Mouse (Mus musculus) intestine, embryonic 15.5 days (tissue): ENCODE data around the gene Eif4e3. TPM values are rescaled to one million over a fixed set of nuclear protein-coding genes. Genes with fewer than 3 reads are reported as not detected.

ENCODE experiments used
- ATAC-seq: fragments of 200-750 bp; cut with Nextera tagmentation; 2 replicates; pipeline ENCODE4 v1.8.0; 2017; ENCODE audit warnings: moderate TSS enrichment, moderate library complexity
- H3K27ac ChIP-seq: fragments of 300-500 bp; sonication (generic); 2 replicates; pipeline ENCODE4 v1.5.1; 2015; ENCODE audit warnings: mild to moderate bottlenecking, inconsistent platforms
- H3K27me3 ChIP-seq: fragments of 300-500 bp; sonication (generic); replicated peaks from 2 replicates; pipeline ENCODE4 v1.6.1; 2015; ENCODE audit warnings: inconsistent platforms
- H3K36me3 ChIP-seq: fragments of 300-500 bp; sonication (generic); 2 replicates; pipeline ENCODE4 v1.6.1; 2015; ENCODE audit warnings: inconsistent platforms
- H3K4me1 ChIP-seq: fragments of 300-500 bp; sonication (generic); replicated peaks from 2 replicates; pipeline ENCODE4 v1.6.1; 2015; ENCODE audit warnings: inconsistent platforms
- H3K4me2 ChIP-seq: fragments of 300-500 bp; sonication (generic); replicated peaks from 2 replicates; pipeline ENCODE4 v1.6.1; 2015; ENCODE audit warnings: mild to moderate bottlenecking, inconsistent platforms
- H3K4me3 ChIP-seq: fragments of 300-500 bp; sonication (generic); replicated peaks from 2 replicates; pipeline ENCODE4 v1.5.1; 2015; ENCODE audit warnings: inconsistent platforms
- H3K9ac ChIP-seq: fragments of 300-500 bp; sonication (generic); 2 replicates; pipeline ENCODE4 v1.6.1; 2015; ENCODE audit warnings: inconsistent platforms
- H3K9me3 ChIP-seq: fragments of 300-500 bp; sonication (generic); 2 replicates; pipeline ENCODE4 v1.6.1; 2016; ENCODE audit warnings: inconsistent platforms
- WGBS: fragments of 180-500 bp; shearing (Covaris S2); methylation state at CpG from one replicate; pipeline ENCODE4 v1.1.7; 2015; 5-methylcytosine and 5-hydroxymethylcytosine counted together
- polyA plus RNA-seq: library from polyadenylated mRNA; unstranded; fragments of >200 nt; fragmentation: Nextera tagmentation; extraction: Ambion mirVana; gene quantifications from 2 replicates; pipeline ENCODE4 v1.2.1, GENCODE M21; 2015

Gene Eif4e3
- polyA plus RNA-seq, 1 experiment from 2014 or later: 12.3 TPM

DNA sequence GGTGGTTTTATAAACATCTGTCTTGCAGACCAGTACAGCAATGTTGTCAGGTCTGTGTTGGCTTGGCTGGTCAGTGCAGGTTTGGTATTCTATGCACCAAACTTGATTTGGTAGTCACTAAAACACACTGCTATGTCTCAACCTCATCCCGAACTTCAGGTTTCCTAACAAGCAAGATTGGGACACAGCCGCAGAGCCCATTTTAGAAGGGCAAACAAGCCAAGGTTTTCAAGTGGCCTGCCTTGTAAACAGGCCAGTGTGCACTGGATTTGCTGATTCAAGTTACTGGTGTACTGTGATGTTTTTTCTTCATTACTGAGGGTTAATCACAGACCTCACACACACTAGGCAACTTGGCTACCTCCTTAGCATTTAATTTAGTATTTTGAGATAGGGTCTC is 10.5 kb downstream of the Eif4e3 start:
- Histone ChIP-seq H3K27me3 (no peaks in the 10 kb centered on the region), H3K4me3 (no peak overlapping the region), H3K36me3 (no peaks in the 10 kb centered on the region), H3K27ac (no peak overlapping the region), H3K9ac (no peak overlapping the region), H3K4me1 (no peaks in the 10 kb centered on the region), H3K9me3 (no peaks in the 10 kb centered on the region), H3K4me2 (no peak overlapping the region)
- no peak for ATAC-seq
- 82% methylated on average over 2 of the region's 2 CpGs for WGBS

DNA sequence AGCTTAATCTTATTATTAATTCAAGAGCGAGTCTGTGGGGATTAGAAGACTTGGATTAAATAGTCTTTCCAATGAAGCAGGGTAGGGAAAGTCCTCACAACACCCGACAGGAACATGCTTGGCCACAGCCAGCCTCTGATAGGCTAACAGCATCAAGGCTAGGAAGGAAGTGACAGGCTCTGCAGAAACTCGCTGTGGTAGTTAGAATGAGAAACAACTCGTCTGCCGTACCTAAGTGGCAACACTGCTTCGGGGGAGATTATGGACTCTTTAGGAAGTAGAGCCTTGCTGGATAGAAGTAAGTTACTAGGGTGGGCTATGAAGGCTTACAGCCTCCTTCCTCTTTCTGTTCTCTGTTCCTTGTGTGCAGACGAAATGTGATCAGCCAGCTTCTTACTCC is 11.1 kb downstream of the Eif4e3 start:
- H3K27me3 ChIP-seq: no peaks in the 10 kb centered on the region
- no peak overlapping the region for H3K4me2 ChIP-seq
- H3K4me3 ChIP-seq: no peak overlapping the region
- H3K36me3 ChIP-seq: no peaks in the 10 kb centered on the region
- no peak overlapping the region for H3K9ac ChIP-seq
- no peaks in the 10 kb centered on the region for H3K9me3 ChIP-seq
- WGBS: 51% methylated on average over 7 of the region's 7 CpGs
- ATAC-seq: no peak
- no peak overlapping the region for H3K27ac ChIP-seq
- H3K4me1 ChIP-seq: no peaks in the 10 kb centered on the region

DNA sequence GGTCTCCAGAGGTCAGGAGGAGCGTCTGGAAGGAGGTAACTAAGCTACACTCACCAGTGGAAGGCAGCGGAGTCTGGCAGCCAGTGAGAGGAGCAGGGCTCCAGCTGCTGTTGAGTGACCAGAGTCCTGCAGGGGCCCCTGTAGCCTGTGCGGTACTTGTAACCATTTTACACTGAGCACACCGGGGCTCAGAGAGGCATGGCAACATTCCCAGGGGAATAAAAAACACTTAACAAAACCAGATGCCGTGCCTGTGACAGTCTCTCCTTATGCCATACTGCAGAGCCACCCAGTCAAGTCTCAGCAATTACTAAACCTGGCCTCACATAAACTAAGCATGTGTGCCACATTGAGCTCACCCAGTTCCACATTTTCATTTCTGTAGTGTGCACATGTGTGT is 12.2 kb downstream of the Eif4e3 start:
- Histone ChIP-seq H3K4me1 (no peaks in the 10 kb centered on the region), H3K9ac (no peak overlapping the region), H3K4me3 (no peak overlapping the region), H3K27me3 (no peaks in the 10 kb centered on the region), H3K4me2 (no peak overlapping the region), H3K9me3 (no peaks in the 10 kb centered on the region), H3K27ac (no peak overlapping the region), H3K36me3 (no peaks in the 10 kb centered on the region)
- no peak for ATAC-seq
- 63% methylated on average over 5 of the region's 5 CpGs for WGBS

DNA sequence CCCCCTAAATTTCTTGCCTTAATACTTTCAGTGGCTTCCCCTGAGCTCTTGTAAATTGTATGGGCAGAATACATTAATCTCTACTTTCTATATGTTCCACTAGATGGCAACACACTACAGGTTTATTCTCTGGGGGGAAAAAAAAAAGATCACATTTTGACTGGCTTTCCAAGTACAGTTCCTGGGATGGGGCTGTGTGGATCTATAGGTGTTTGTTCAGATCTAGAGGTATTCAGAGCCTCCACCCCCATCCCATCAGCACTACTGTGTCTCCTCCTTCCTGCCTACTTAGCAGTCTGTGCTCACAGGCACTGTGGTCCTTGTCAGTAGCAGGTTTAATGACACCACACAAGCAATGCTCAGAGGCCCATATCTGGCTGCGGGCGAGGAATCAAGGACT is 14.2 kb downstream of the Eif4e3 start:
- Histone ChIP-seq H3K9ac (no peak overlapping the region), H3K9me3 (no peaks in the 10 kb centered on the region), H3K36me3 (no peaks in the 10 kb centered on the region), H3K4me2 (no peak overlapping the region), H3K4me3 (no peak overlapping the region), H3K27ac (no peak overlapping the region), H3K4me1 (no peaks in the 10 kb centered on the region), H3K27me3 (no peaks in the 10 kb centered on the region)
- 77% methylated on average over 2 of the region's 2 CpGs for WGBS
- no peak for ATAC-seq

DNA sequence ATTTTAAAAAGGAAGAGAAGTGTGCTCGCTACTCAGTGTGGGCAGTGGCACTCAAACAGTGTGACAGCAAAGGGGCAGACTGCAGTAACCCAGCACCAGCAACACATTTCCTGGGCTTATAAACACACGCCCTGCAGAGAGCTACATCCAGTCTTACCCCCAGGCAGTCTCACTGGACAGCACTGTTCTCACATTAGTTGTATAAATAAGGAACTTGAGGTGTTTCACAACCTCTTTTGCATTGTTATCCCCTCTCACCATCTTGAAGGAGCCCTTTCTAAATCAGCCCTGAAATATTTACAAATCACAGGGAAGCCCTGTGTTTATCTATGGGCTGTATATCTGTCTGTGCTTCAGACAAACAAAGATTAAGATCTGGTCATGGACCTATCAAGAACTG is 17.3 kb downstream of the Eif4e3 start:
- no peaks in the 10 kb centered on the region for H3K27me3 ChIP-seq
- H3K4me2 ChIP-seq: no peak overlapping the region
- peaks cover 9% of the 10 kb centered on the region for H3K4me1 ChIP-seq
- no peaks in the 10 kb centered on the region for H3K36me3 ChIP-seq
- H3K9me3 ChIP-seq: no peaks in the 10 kb centered on the region
- no peak overlapping the region for H3K4me3 ChIP-seq
- ATAC-seq: no peak
- no peak overlapping the region for H3K27ac ChIP-seq
- whole genome bisulfite sequencing: 59% methylated on average over 2 of the region's 2 CpGs
- no peak overlapping the region for H3K9ac ChIP-seq

DNA sequence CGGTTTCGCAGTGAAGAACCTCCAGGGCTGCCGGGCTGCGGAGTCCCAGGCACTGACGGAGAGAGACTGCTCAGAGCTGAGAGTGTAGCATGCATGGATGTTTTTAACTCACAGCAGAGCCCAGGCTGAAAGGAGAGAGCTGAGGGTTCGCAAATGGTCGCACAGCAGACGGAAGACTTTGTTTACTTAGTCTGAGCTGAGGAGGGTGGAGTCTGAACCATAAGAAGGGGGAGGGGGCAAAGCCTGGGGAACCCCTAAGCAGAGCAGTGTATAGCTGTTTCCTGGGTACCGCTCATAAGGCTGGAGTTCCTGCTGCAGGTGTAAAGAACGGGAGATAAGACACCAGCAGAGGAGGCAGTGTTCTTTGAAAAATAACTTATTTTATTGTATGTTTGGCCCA is 20.2 kb downstream of the Eif4e3 start:
- no peak overlapping the region for H3K27ac ChIP-seq
- H3K4me3 ChIP-seq: no peak overlapping the region
- no peaks in the 10 kb centered on the region for H3K27me3 ChIP-seq
- peak overlapping the region; percentile 45 for H3K4me2 ChIP-seq
- H3K9me3 ChIP-seq: no peaks in the 10 kb centered on the region
- WGBS: 22% methylated on average over 10 of the region's 10 CpGs
- H3K36me3 ChIP-seq: no peaks in the 10 kb centered on the region
- 0 out of 2 replicates have a peak overlapping the region, but pooled peaks have one; percentile 27 for H3K9ac ChIP-seq
- ATAC-seq: peak; percentile 62
- peaks cover 18% of the 10 kb centered on the region for H3K4me1 ChIP-seq

DNA sequence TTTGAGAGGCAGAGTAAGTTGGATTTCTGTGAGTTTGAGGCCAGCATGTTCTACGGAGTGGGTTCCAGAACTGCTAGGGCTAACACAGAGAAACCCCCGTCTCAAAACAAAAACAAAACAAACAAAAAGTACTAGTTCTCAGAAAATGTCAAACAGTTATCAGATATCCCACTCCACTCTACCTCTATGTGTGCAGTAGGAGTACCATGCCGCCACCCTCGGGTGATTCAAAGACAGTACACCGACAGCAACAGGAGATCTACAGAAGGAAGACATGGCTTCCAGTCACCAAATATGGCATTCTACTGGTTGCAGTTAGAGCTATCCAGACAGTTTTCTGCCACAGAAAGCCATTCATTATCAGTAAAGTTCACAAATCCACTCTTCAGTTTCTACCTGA is 21.7 kb downstream of the Eif4e3 start:
- Histone ChIP-seq H3K4me3 (no peak overlapping the region), H3K4me1 (peaks cover 18% of the 10 kb centered on the region), H3K27ac (no peak overlapping the region), H3K9me3 (no peaks in the 10 kb centered on the region), H3K9ac (no peak overlapping the region), H3K36me3 (no peaks in the 10 kb centered on the region), H3K4me2 (no peak overlapping the region), H3K27me3 (no peaks in the 10 kb centered on the region)
- ATAC-seq: no peak
- WGBS: 88% methylated on average over 5 of the region's 5 CpGs

DNA sequence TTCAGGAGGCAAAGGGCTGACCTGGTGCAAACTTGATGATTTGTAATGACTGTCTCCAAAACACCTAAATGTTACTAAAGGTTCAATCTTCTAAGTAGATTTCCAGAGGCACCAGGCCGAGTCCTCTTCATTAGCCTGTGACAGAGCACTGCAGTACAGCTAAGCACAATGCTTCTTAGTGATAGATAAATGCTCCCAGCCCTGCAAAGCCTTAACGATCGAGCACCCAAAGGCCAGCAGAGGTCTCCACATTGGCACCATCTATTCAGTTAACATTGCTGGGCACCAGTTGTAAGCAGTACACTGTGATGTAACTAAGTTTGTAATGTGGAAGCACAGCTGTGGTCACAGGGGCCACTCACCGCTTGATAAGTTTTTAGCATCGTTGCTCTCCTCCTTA is 22.2 kb downstream of the Eif4e3 start:
- Histone ChIP-seq H3K27ac (peak overlapping the region; percentile 34; the same call in 1 of the 2 replicates), H3K4me3 (no peak overlapping the region), H3K9me3 (no peaks in the 10 kb centered on the region), H3K27me3 (no peaks in the 10 kb centered on the region), H3K36me3 (no peaks in the 10 kb centered on the region), H3K4me2 (no peak overlapping the region), H3K9ac (no peak overlapping the region), H3K4me1 (peaks cover 18% of the 10 kb centered on the region)
- 0 out of 2 replicates have a peak, but pooled peaks have one; percentile 8 for ATAC-seq
- WGBS: 69% methylated on average over 5 of the region's 5 CpGs

DNA sequence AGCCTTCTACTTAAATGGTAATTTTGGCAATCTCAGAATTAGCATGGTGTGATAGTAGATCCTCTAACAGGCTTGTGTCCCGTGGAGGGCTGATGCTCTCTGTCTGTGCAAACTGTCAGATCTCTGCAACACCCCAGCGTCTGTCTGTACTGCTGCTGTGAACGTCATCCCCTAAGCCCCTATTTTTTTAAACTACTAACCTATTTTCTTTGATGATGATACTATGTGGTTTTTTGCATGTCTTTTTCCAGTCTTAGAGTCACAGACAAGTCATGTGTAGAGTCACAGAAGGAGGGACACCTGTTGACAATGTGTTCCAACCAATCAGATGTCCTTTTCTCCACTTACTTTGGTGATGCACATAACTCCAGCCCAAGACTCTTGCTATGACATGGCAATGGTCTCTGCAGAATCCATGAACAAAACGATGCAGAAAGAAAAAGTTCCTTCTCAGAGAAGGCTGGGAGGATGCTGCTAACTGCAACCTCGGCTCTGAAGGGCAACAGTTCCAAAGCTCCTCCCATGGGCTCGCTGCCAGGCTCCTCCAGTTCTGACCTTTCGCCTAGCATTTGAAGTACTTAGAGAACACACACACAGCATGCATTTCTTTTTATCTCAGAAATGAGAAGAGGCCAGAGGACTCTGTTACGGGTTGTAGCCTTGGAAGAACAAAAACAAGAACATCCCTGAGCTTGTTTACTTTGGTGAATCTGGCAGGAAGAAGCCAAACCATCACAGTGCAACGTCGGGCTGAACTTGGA is 23.0 kb downstream of the Eif4e3 start:
- Histone ChIP-seq H3K27ac (peak overlapping the region; percentile 34; the same call in 1 of the 2 replicates), H3K36me3 (no peaks in the 10 kb centered on the region), H3K4me2 (0 out of 2 replicates have a peak overlapping the region, but pooled peaks have one; percentile 6), H3K9me3 (no peaks in the 10 kb centered on the region), H3K27me3 (no peaks in the 10 kb centered on the region), H3K4me3 (no peak overlapping the region), H3K9ac (no peak overlapping the region), H3K4me1 (peaks cover 18% of the 10 kb centered on the region)
- 39% methylated on average over 10 of the region's 10 CpGs for WGBS
- peak; percentile 71 for ATAC-seq

DNA sequence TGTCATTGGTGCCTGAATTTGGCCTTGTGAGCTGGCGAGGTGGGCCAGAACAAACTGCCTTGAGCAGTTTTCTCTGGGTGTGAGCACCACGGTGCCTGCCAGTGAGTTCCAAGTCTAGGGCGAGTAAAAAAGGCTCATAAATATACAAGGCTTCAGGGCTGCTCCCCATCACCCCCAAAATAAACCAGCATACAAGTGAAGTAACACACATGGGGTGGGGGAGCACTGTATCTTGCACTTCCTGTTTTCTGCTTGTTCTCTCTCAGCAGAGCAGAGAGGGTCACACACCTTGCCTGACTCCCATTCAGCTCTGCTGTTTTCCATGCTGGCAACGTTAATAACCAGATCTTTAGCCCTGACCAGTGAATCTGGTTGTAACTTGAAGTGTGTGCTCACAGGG is 29.1 kb downstream of the Eif4e3 start:
- Histone ChIP-seq H3K9me3 (no peaks in the 10 kb centered on the region), H3K27me3 (no peaks in the 10 kb centered on the region), H3K27ac (no peak overlapping the region), H3K36me3 (no peaks in the 10 kb centered on the region), H3K9ac (no peak overlapping the region), H3K4me1 (no peaks in the 10 kb centered on the region), H3K4me3 (no peak overlapping the region), H3K4me2 (no peak overlapping the region)
- WGBS: 66% methylated on average over 4 of the region's 4 CpGs
- no peak for ATAC-seq

DNA sequence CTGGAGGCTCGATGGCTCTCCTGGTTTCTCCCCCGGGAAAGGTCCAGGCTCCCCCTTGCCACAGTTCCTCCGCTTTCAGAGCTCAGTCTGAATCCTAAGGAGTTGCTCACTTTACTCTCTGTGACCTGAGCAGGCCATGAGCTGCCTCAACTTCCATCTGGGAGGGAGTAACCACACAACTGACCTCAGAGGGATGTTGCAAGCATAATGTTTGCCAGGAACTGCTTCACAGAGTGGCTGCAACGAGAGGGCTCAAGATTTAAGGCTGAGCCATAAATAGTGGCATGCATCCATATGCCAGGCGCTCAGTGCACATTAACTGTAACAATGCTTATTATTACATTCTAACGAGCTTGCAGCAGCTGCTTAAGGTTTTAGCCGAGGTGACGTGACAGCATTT is 29.8 kb downstream of the Eif4e3 start:
- no peak overlapping the region for H3K27ac ChIP-seq
- no peak overlapping the region for H3K4me3 ChIP-seq
- no peak overlapping the region for H3K4me2 ChIP-seq
- H3K27me3 ChIP-seq: no peaks in the 10 kb centered on the region
- H3K9me3 ChIP-seq: no peaks in the 10 kb centered on the region
- H3K9ac ChIP-seq: no peak overlapping the region
- no peaks in the 10 kb centered on the region for H3K36me3 ChIP-seq
- no peaks in the 10 kb centered on the region for H3K4me1 ChIP-seq
- 66% methylated on average over 8 of the region's 8 CpGs for WGBS
- no peak for ATAC-seq

DNA sequence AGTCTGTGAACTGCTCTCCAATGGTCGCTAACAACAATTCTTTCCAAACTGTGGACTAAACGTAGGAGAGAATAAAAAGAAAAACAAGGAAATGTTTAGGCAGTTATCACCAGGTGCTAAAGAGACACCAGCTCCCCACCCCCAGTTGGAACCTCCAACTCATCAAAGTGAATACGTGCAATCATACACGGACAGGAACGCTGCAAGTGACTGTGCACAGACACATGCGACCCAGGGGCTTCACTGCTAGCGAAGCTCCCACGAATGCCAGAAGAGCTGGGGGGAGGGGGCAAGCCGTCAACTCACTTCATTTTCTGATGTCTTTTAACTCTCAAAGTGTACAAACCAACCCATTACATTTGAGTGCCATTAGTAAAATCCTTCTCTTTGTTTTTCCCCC is 30.4 kb downstream of the Eif4e3 start:
- Histone ChIP-seq H3K9ac (no peak overlapping the region), H3K9me3 (no peaks in the 10 kb centered on the region), H3K27ac (no peak overlapping the region), H3K27me3 (no peaks in the 10 kb centered on the region), H3K36me3 (no peaks in the 10 kb centered on the region), H3K4me1 (no peaks in the 10 kb centered on the region), H3K4me2 (no peak overlapping the region), H3K4me3 (no peak overlapping the region)
- 46% methylated on average over 9 of the region's 9 CpGs for WGBS
- no peak for ATAC-seq
